Mouse (Mus musculus) kidney, adult 11 months (tissue): ENCODE results near the gene Cttnbp2nl.
A peak's percentile ranks its signal among the peaks of the same experiment; 100 is the strongest.

Experiments used
- DNase-seq: peaks from one replicate; pipeline ENCODE4 v3.0.0; 2022

Gene Cttnbp2nl

GRCm38 (mm10) chr3:105052937-105053697 lies at the start of gene Cttnbp2nl:
Cttnbp2nl (minus strand) TSS chr3:105053146.
- peak; percentile 98 for DNase-seq

GRCm38 (mm10) chr3:105100270-105100589 lies 47.3 kb upstream of the Cttnbp2nl start:
- no peak for DNase-seq

- no peak for DNase-seq
Observed at GRCm38 (mm10) chr3:105099526-105100269, 46.8 kb upstream of the Cttnbp2nl start.

- no peak for DNase-seq
Observed at GRCm38 (mm10) chr3:105097581-105097980, 44.6 kb upstream of the Cttnbp2nl start.

GRCm38 (mm10) chr3:105095026-105095425 lies 42.1 kb upstream of the Cttnbp2nl start:
- no peak for DNase-seq

GRCm38 (mm10) chr3:105094448-105094847 lies 41.5 kb upstream of the Cttnbp2nl start:
- DNase-seq, result no peak

- no peak for DNase-seq
Observed at GRCm38 (mm10) chr3:105092721-105093505, 40.0 kb upstream of the Cttnbp2nl start.

GRCm38 (mm10) chr3:105090981-105091380 lies 38.0 kb upstream of the Cttnbp2nl start:
- DNase-seq, result peak; percentile 39

- no peak for DNase-seq
Observed at GRCm38 (mm10) chr3:105090147-105090546, 37.2 kb upstream of the Cttnbp2nl start.

GRCm38 (mm10) chr3:105088638-105089037 lies 35.7 kb upstream of the Cttnbp2nl start:
- DNase-seq, result no peak

- peak; percentile 54 for DNase-seq
Observed at GRCm38 (mm10) chr3:105087344-105087743, 34.4 kb upstream of the Cttnbp2nl start.

- peak; percentile 44 for DNase-seq
Observed at GRCm38 (mm10) chr3:105078231-105078826, 25.4 kb upstream of the Cttnbp2nl start.

GRCm38 (mm10) chr3:105075796-105076195 lies 22.9 kb upstream of the Cttnbp2nl start:
- DNase-seq, result no peak

GRCm38 (mm10) chr3:105072536-105072935 lies 19.6 kb upstream of the Cttnbp2nl start:
- no peak for DNase-seq

- no peak for DNase-seq
Observed at GRCm38 (mm10) chr3:105071251-105071650, 18.3 kb upstream of the Cttnbp2nl start.

GRCm38 (mm10) chr3:105070553-105070952 lies 17.6 kb upstream of the Cttnbp2nl start:
- no peak for DNase-seq

GRCm38 (mm10) chr3:105066544-105066943 lies 13.6 kb upstream of the Cttnbp2nl start, which contains the start of gene 4930564D02Rik:
4930564D02Rik (plus strand) TSS chr3:105066844.
- no peak for DNase-seq

- no peak for DNase-seq
Observed at GRCm38 (mm10) chr3:105062676-105063075, 9.7 kb upstream of the Cttnbp2nl start.

- no peak for DNase-seq
Observed at GRCm38 (mm10) chr3:105061991-105062390, 9.0 kb upstream of the Cttnbp2nl start.

GRCm38 (mm10) chr3:105061496-105061895 lies 8.6 kb upstream of the Cttnbp2nl start:
- DNase-seq, result no peak

- no peak for DNase-seq
Observed at GRCm38 (mm10) chr3:105060992-105061391, 8.0 kb upstream of the Cttnbp2nl start.

GRCm38 (mm10) chr3:105059911-105060310 lies 7.0 kb upstream of the Cttnbp2nl start:
- DNase-seq, result no peak
